ENCODE assay signal across 13 mouse cellular contexts in genomic region chr2:167213076-167213475, GRCm38 (mm10). TPM values are rescaled to one million over a fixed set of nuclear protein-coding genes. Genes with fewer than 3 reads are reported as not detected.
DNase-seq lines count a peak whose midpoint lies in the region; ATAC-seq and TF ChIP-seq lines count a peak whose summit lies in the region.
"Had no signal": no experiment of that assay in that cellular context is flagged by ENCODE, and none has a peak within 500 bp of the region (broad histone marks: within the 10 kb centered on the region; RNA-seq: fewer than 3 reads in every experiment).

No protein-coding gene starts in this region.

- DNase-seq in forebrain, postnatal 0 days = no peak
- no peak for DNase-seq in left cerebral cortex, adult 2 months (ENCODE audit: extremely low spot score in 1 of 2, low spot score in 2 of 2)
- no peak for DNase-seq in left cerebral cortex, postnatal 14 days (ENCODE audit: low spot score in 2 of 2)
- DNase-seq in CH12.LX (ENCODE audit: extremely low read depth) = no peak
- no peak for DNase-seq in ovary, postnatal 14 days (ENCODE audit: low spot score)
- DNase-seq: gastrocnemius, postnatal 14 days; retina, postnatal 1 day; thymus, postnatal 25 days had no signal

- TF ChIP-seq CTCF in forebrain, postnatal 0 days (IDR thresholded peaks at IDR 0.05; ENCODE audit: low read depth) = peak; percentile 45
- TF ChIP-seq CTCF in left cerebral cortex, adult 2 months (IDR thresholded peaks at IDR 0.05) = peak; percentile 11
- TF ChIP-seq CTCF in CH12.LX (conservative IDR thresholded peaks at IDR 0.05 in 1 of 2, IDR thresholded peaks at IDR 0.05 in 1 of 2; ENCODE audit: low read depth in 2 of 2, low read length in 2 of 2) = peak in 1 of 2 experiments; percentile 48; a peak in 2 of 4 replicates
- TF ChIP-seq CTCF in cortical plate, adult 2 months (IDR thresholded peaks at IDR 0.05; ENCODE audit: extremely low read depth, insufficient read depth, low read length) = 0 out of 2 replicates have a peak, but pooled peaks have one; percentile 10

- H3K36me3 ChIP-seq in forebrain, postnatal 0 days (ENCODE audit: insufficient read depth) = no peaks in the 10 kb centered on the region
- no peaks in the 10 kb centered on the region for H3K36me3 ChIP-seq in forebrain, embryonic 16.5 days (ENCODE audit: control insufficient read depth, insufficient read depth)
- peaks cover 9 to 94% of the 10 kb centered on the region in 2 experiments for H3K36me3 ChIP-seq in CH12.LX (replicated peaks in 1 of 2; ENCODE audit: control insufficient read depth in 1 of 2, insufficient read depth in 1 of 2, low read length in 1 of 2)
- H3K36me3 ChIP-seq: embryonic facial prominence, embryonic 13.5 days had no signal

- H3K4me1 ChIP-seq in forebrain, postnatal 0 days (ENCODE audit: insufficient read depth) = no peaks in the 10 kb centered on the region
- H3K4me1 ChIP-seq in forebrain, embryonic 16.5 days (replicated peaks; ENCODE audit: control insufficient read depth, insufficient read depth, low read length) = no peaks in the 10 kb centered on the region
- H3K4me1 ChIP-seq in CH12.LX (ENCODE audit: control insufficient read depth in 1 of 2, insufficient read depth in 2 of 2) = peaks cover 0 to 8% of the 10 kb centered on the region in 2 experiments; a peak in 1 of 4 replicates
- H3K4me1 ChIP-seq in cortical plate, adult 2 months (ENCODE audit: control insufficient read depth, insufficient read depth, low read length) = no peaks in the 10 kb centered on the region
- H3K4me1 ChIP-seq: embryonic facial prominence, embryonic 13.5 days had no signal

- TF ChIP-seq RAD21 in CH12.LX (IDR thresholded peaks at IDR 0.05; ENCODE audit: low read depth, low read length) = peak; percentile 14

- dilution Hi-C loops in CH12.LX (cut with MboI; ENCODE audit: extremely low pct_ligation_motif_present, extremely low pct_unique_long_range_greater_than_20kb, low sequenced_read_pairs) = no loop called here

- no peak for TF ChIP-seq POLR2A in CH12.LX (IDR thresholded peaks at IDR 0.05; ENCODE audit: low read depth, low read length)
- no peak for TF ChIP-seq POLR2A in cortical plate, adult 2 months (IDR thresholded peaks at IDR 0.05; ENCODE audit: extremely low read depth, insufficient read depth, low read length)

- no peak overlapping the region for H3K4me3 ChIP-seq in forebrain, postnatal 0 days (ENCODE audit: low read depth, low read length)
- no peak overlapping the region for H3K4me3 ChIP-seq in forebrain, embryonic 16.5 days (replicated peaks; ENCODE audit: low read length)
- H3K4me3 ChIP-seq in left cerebral cortex, adult 2 months = no peak overlapping the region
- H3K4me3 ChIP-seq in CH12.LX (replicated peaks in 1 of 3; ENCODE audit: low read depth in 2 of 3, low read length in 2 of 3, poor library complexity in 1 of 3) = no peak overlapping the region
- H3K4me3 ChIP-seq in cortical plate, adult 2 months (ENCODE audit: insufficient read depth, low read length) = no peak overlapping the region
- H3K4me3 ChIP-seq: embryonic facial prominence, embryonic 13.5 days had no signal

- 92% methylated on average over 3 of the region's 3 CpGs for WGBS in forebrain, postnatal 0 days
- WGBS in forebrain, embryonic 16.5 days = 90% methylated on average over 3 of the region's 3 CpGs

- intact Hi-C loops in left cerebral cortex, adult 2 months (cut with DNase I) = no loop called here
- intact Hi-C loops in left cerebral cortex, postnatal 14 days (cut with DNase I) = no loop called here

- no peak for TF ChIP-seq EP300 in CH12.LX (IDR thresholded peaks at IDR 0.05; ENCODE audit: low read length)

- H3K27me3 ChIP-seq in forebrain, postnatal 0 days (ENCODE audit: insufficient read depth, low read length) = no peaks in the 10 kb centered on the region
- H3K27me3 ChIP-seq in forebrain, embryonic 16.5 days (replicated peaks; ENCODE audit: control insufficient read depth, insufficient read depth, low read length) = no peaks in the 10 kb centered on the region
- peaks cover 9% of the 10 kb centered on the region for H3K27me3 ChIP-seq in CH12.LX (replicated peaks)
- H3K27me3 ChIP-seq: embryonic facial prominence, embryonic 13.5 days had no signal

- H3K9me3 ChIP-seq in forebrain, postnatal 0 days (ENCODE audit: low read length) = no peaks in the 10 kb centered on the region
- no peaks in the 10 kb centered on the region for H3K9me3 ChIP-seq in forebrain, embryonic 16.5 days (ENCODE audit: control insufficient read depth, low read length)
- H3K9me3 ChIP-seq in CH12.LX (replicated peaks; ENCODE audit: low read length) = peaks cover 15% of the 10 kb centered on the region
- H3K9me3 ChIP-seq: embryonic facial prominence, embryonic 13.5 days had no signal

- no peaks in the 10 kb centered on the region for H3K79me2 ChIP-seq in CH12.LX (replicated peaks; ENCODE audit: control insufficient read depth, extremely low read depth, insufficient read depth, poor library complexity, severe bottlenecking)

- no peak overlapping the region for H3K27ac ChIP-seq in forebrain, postnatal 0 days (ENCODE audit: low read depth, low read length)
- H3K27ac ChIP-seq in forebrain, embryonic 16.5 days (ENCODE audit: low read length) = no peak overlapping the region
- no peak overlapping the region for H3K27ac ChIP-seq in left cerebral cortex, adult 2 months
- H3K27ac ChIP-seq in CH12.LX (ENCODE audit: insufficient read depth, low read depth) = no peak overlapping the region
- no peak overlapping the region for H3K27ac ChIP-seq in cortical plate, adult 2 months (ENCODE audit: insufficient read depth, low read length)
- H3K27ac ChIP-seq: embryonic facial prominence, embryonic 13.5 days had no signal

- ATAC-seq in forebrain, postnatal 0 days = no peak
- no peak for ATAC-seq in forebrain, embryonic 16.5 days
- ATAC-seq in megakaryocyte progenitor cell, adult 5-6 weeks (replicated peaks; ENCODE audit: poor library complexity) = no peak
- ATAC-seq: inflammation-experienced regulatory T-cells, adult 6 months had no signal

- H3K4me2 ChIP-seq in forebrain, postnatal 0 days (ENCODE audit: low read depth) = no peak overlapping the region
- H3K4me2 ChIP-seq in forebrain, embryonic 16.5 days (ENCODE audit: low read length) = no peak overlapping the region
- H3K4me2 ChIP-seq in CH12.LX (ENCODE audit: insufficient read depth, low read depth, poor library complexity, severe bottlenecking) = no peak overlapping the region
- H3K4me2 ChIP-seq: embryonic facial prominence, embryonic 13.5 days had no signal

- no peak overlapping the region for H3K9ac ChIP-seq in forebrain, postnatal 0 days
- H3K9ac ChIP-seq in forebrain, embryonic 16.5 days (replicated peaks; ENCODE audit: low read depth, low read length) = no peak overlapping the region
- no peak overlapping the region for H3K9ac ChIP-seq in CH12.LX (ENCODE audit: insufficient read depth, low read depth)
- H3K9ac ChIP-seq: embryonic facial prominence, embryonic 13.5 days had no signal

- in situ Hi-C loops in CH12.LX (cut with MboI; ENCODE audit: low pct_ligation_motif_present, low pct_unique_long_range_greater_than_20kb, low sequenced_read_pairs) = loop anchor here (5.0 kb wide), 1 partner anchor 141 kb away; no protein-coding TSS in a partner anchor

TF ChIP-seq in CH12.LX, 34 proteins besides CTCF, POLR2A, EP300 and RAD21 (continues in another document):
- TF ChIP-seq SMC3 (IDR thresholded peaks at IDR 0.05; ENCODE audit: low read depth, low read length) (no peak; the same call in 1 of the 2 replicates), BHLHE40 (IDR thresholded peaks at IDR 0.05; ENCODE audit: low read depth, low read length) (no peak), MAX (IDR thresholded peaks at IDR 0.05; ENCODE audit: low read length) (no peak), MEF2A (IDR thresholded peaks at IDR 0.05; ENCODE audit: borderline replicate concordance, low read depth, low read length) (no peak), USF2 (conservative IDR thresholded peaks at IDR 0.05; ENCODE audit: low read depth, low read length) (no peak), SIN3A (IDR thresholded peaks at IDR 0.05; ENCODE audit: low read length) (no peak), ZC3H11A (IDR thresholded peaks at IDR 0.05; ENCODE audit: low read depth, low read length) (no peak), UBTF (IDR thresholded peaks at IDR 0.05; ENCODE audit: low read depth, low read length) (no peak), ETS1 (conservative IDR thresholded peaks at IDR 0.05; ENCODE audit: low read depth, low read length) (no peak), POLR2AphosphoS2 (IDR thresholded peaks at IDR 0.05; ENCODE audit: low read depth, low read length) (no peak), E2F4 (IDR thresholded peaks at IDR 0.05; ENCODE audit: insufficient replicate concordance, low read depth, low read length) (no peak), JUN (IDR thresholded peaks at IDR 0.05; ENCODE audit: insufficient read depth, low read depth, low read length) (no peak), TCF12 (IDR thresholded peaks at IDR 0.05; ENCODE audit: low read depth, low read length) (no peak), MAFK (IDR thresholded peaks at IDR 0.05; ENCODE audit: insufficient replicate concordance, low read length) (no peak)

RNA-seq across cellular contexts. Expression of gene Kcnb1, which starts 23.1 kb away (rescaled TPM):
- total RNA-seq in forebrain, postnatal 0 days (2014; rRNA removed) = 15.5 and 21.8 TPM in 2 replicates
- polyA plus RNA-seq in forebrain, postnatal 0 days (2015; fragmentation: Nextera tagmentation; extraction: Ambion mirVana) = 2.9 and 4.1 TPM in 2 replicates
- polyA plus RNA-seq in forebrain, embryonic 16.5 days (2015; fragmentation: Nextera tagmentation; extraction: Ambion mirVana) = 2.3 and 3.2 TPM in 2 replicates
- 100 to 1,000 TPM; 230 to 237 TPM for total RNA-seq in left cerebral cortex, adult 2 months (2021)
- total RNA-seq in left cerebral cortex, postnatal 14 days (2021) = 100 to 1,000 TPM; 149 to 157 TPM
- total RNA-seq in CH12.LX (2012; rRNA removed) (2.5 and 2.6 TPM in 2 replicates), CH12.LX (2014; rRNA removed) (5.0 and 5.1 TPM in 2 replicates)
- 5.6 and 6.6 TPM in 2 replicates for polyA plus RNA-seq in CH12.LX (2012; ENCODE audit: insufficient read length, low read depth)
- polyA plus RNA-seq in cortical plate, adult 2 months (2012; rRNA removed) = 63.5 and 68.7 TPM in 2 replicates
- total RNA-seq in megakaryocyte progenitor cell, adult 5-6 weeks (2015) = 0.34 and 0.47 TPM in 2 replicates
- 0.75 and 1.8 TPM in 2 replicates for total RNA-seq in megakaryocyte progenitor cell, adult 5-6 weeks (2017)

RNA-seq across cellular contexts. Expression of gene Ptgis, which starts 27.3 kb away (rescaled TPM):
- total RNA-seq in forebrain, postnatal 0 days (2014; rRNA removed) = 2.5 and 4.0 TPM in 2 replicates
- 2.5 and 2.8 TPM in 2 replicates for polyA plus RNA-seq in forebrain, postnatal 0 days (2015; fragmentation: Nextera tagmentation; extraction: Ambion mirVana)
- polyA plus RNA-seq in forebrain, embryonic 16.5 days (2015; fragmentation: Nextera tagmentation; extraction: Ambion mirVana) = 3.1 and 3.5 TPM in 2 replicates
- 1 to 10 TPM; 1.4 to 1.8 TPM for total RNA-seq in left cerebral cortex, adult 2 months (2021)
- total RNA-seq in left cerebral cortex, postnatal 14 days (2021) = 1 to 10 TPM; 2.7 to 3.2 TPM
- total RNA-seq in CH12.LX (2012; rRNA removed) = 7.0 and 7.7 TPM in 2 replicates
- 12.2 and 13.4 TPM in 2 replicates for total RNA-seq in CH12.LX (2014; rRNA removed)
- 15.9 and 19.1 TPM in 2 replicates for polyA plus RNA-seq in CH12.LX (2012; ENCODE audit: insufficient read length, low read depth)
- polyA plus RNA-seq in cortical plate, adult 2 months (2012; rRNA removed) = 2.0 and 2.1 TPM in 2 replicates
- not detected in 2 replicates for total RNA-seq in megakaryocyte progenitor cell, adult 5-6 weeks (2015)
- not detected in 2 replicates for total RNA-seq in megakaryocyte progenitor cell, adult 5-6 weeks (2017)
- polyA plus RNA-seq: inflammation-experienced regulatory T-cells, adult 6 months had no signal
